Mouse (Mus musculus): ENCODE measurements at regions not wholly inside any gene's neighbourhood (a gene's known extent, or its start where the extent isn't known, plus 50 kb on each side); places are given as distances from the start of the nearest gene placed in this dataset.

GRCm38 (mm10) chr1:92731353-92732282 is 83.0 kb upstream of the Otos start:
- DNase-seq (ENCODE audit: low spot score in 2 of 2), result no peak

- DNase-seq (ENCODE audit: low spot score in 2 of 2), result no peak
Measured at GRCm38 (mm10) chr1:92730576-92730975, 81.9 kb upstream of the Otos start.

GRCm38 (mm10) chr1:92727961-92728360 is 79.3 kb upstream of the Otos start:
- no peak for DNase-seq (ENCODE audit: low spot score in 2 of 2)

- no peak for DNase-seq (ENCODE audit: low spot score in 2 of 2)
Measured at GRCm38 (mm10) chr1:92727371-92727770, 78.7 kb upstream of the Otos start.

- no peak for DNase-seq (ENCODE audit: low spot score in 2 of 2)
Measured at GRCm38 (mm10) chr1:92726341-92726740, 77.7 kb upstream of the Otos start.

DNA sequence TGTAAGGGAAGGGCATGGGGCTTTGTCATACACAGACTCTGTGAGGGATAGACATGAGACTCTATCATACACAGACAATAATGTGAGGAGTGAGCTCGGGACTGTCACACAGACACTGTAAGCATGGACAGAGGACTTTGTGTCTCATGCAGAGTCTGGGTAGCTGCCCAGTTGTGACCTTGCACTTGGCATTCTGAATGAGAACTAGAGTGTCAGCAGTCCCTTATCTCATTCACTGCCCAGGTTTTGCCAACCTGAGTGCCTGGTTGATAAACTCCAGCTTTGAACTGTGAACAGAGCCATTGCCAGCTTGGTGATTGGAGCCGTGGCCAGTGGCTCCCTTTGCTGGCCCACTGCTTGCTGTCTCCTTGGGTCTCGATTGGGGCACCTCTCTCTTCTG is 75.5 kb upstream of the Otos start:
- no peak for DNase-seq (ENCODE audit: low spot score in 2 of 2)

DNA sequence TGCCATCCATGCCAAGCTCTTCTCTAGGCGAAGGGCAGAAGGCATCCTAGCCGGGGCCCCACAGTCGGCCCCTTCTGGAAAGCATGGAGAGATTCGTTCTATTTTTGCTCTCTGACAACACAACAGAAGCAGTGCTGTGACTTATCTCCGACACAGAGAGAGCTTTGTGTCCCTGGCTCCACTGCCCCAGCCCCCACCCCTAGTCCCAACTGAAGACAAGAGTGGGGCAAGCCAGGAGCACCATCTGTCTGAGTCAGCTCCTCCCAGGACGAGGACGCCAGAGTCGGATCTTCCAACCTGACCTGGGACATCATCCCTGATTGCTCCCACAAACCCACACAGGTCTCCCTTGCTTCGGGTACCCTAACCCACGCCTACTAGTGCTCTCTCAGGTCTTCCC is 71.9 kb upstream of the Otos start:
- DNase-seq (ENCODE audit: low spot score in 2 of 2), result no peak

GRCm38 (mm10) chr1:92719864-92720263 is 71.2 kb upstream of the Otos start:
- no peak for DNase-seq (ENCODE audit: low spot score in 2 of 2)

DNA sequence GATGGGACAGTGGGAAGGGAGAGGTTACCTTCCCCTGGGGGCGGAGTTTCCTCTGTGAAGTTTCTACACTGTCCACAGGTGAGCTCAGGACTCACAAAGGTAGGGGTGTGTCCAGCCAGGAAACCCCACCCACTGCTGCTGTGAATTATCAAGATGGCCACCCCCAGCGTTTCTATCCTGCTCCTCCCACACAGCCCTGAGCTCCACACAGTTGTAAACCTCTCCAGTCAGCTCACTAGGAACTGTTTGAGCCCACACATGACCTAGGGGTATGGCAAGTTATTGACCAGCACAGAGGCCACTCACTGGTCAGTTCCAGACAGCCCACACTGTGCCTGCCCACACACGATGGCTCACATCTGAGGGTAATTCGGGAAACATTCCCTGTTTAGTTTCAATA is 69.5 kb upstream of the Otos start:
- DNase-seq (ENCODE audit: low spot score in 2 of 2), result no peak

GRCm38 (mm10) chr1:92714725-92715324 is 66.2 kb upstream of the Otos start:
- DNase-seq (ENCODE audit: low spot score in 2 of 2), result no peak

GRCm38 (mm10) chr1:92712366-92712765 is 63.7 kb upstream of the Otos start:
- no peak for DNase-seq (ENCODE audit: low spot score in 2 of 2)

GRCm38 (mm10) chr1:92710321-92710839 is 61.7 kb upstream of the Otos start:
- no peak for DNase-seq (ENCODE audit: low spot score in 2 of 2)

DNA sequence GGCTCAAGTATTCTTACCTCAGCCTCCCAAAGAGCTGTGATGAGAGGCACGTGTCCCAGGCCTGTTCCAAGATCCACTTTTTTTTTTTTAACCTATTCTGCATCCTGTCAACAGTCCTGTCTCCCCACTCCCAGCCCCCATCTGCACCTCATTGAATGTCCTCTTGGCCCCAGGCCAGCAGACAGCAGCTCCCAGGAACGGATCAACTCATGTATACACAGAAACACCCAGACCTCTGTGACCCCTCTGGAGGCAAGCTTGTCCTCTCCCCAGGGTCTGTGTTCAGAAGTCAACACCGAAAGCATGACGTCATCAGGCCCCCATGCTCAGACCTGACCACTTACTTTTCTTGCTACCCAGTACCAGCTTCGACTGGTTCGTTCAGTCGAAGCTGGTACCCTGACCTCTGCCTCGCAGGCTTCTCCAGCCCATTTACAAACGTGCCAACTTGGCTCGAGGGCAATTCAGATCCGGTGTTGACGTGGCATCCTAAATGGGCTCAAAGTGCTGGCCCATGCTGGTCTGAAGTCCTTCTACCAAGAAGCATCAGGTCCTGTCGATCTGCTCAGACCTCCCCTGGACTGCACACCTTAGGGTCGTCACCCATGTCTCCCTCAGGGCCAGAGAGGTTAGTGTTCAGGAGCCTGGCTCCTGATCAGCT is 60.7 kb upstream of the Otos start:
- no peak for DNase-seq (ENCODE audit: low spot score in 2 of 2)

DNA sequence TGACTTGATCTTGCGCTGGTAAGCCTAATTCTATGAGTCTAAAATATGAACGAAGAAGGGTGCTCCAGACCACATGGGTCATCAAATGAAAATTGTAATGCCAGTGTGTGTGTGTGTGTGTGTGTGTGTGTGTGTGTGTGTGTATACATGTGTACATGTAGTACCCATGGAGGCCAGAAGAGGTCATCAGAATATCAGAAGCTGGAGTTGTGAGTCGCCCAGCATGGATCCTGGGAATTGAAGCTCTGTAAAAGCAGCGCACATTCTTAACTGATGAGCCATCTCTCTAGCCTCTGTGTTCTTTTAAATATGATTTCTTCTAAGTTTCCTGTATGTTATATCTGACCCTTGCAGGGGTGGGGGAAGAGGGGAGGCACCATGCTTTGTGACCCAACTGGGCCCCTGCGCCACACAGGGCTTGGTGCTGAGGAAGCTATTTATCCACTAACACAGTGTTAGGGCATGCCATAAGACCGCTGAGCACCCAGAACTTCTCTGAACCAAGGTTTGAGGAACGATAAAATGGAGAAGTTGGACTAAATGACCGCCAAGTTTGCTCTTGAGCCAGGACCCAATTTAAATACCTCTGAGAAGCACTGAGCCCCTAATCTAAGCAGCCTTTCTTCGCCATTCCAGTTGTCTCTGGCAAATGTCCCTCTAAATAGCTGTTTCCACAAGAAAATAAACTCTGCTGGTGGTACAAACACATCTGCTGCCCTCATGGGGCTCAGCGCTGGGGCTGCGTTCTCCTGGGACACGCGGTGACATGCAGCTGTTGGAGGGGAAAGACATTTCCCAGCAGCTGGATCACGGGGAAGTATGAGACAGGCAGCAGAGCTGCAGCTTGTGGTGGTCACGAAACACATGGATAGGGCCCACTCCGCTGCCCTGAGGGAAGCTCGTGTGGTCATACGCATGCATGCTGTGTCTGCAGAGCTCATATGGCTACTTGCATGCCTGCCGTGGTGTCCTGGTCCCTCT is 59.6 kb upstream of the Otos start:
- no peak for DNase-seq (ENCODE audit: low spot score in 2 of 2)

DNA sequence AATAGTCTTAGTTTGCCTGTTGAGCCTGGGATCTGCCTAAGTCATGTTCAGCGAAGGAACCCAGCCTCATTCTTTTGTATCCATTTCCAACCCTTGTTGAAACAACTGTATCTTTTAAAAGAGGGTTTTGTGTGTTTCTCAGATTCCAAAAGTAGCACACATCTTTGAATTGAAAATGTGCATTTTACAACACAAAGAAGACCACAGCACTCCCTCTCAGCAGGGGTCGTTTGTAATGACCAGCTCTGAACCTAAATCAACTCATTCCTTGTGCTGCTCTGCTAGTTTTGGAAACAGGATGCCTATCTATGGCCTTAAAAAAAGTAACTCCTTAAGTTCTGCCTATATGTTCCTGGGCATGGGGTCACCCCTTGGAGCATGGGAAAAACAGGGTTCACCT is 58.8 kb upstream of the Otos start:
- no peak for DNase-seq (ENCODE audit: low spot score in 2 of 2)

GRCm38 (mm10) chr1:92703903-92704302 is 55.3 kb upstream of the Otos start:
- no peak for DNase-seq (ENCODE audit: low spot score in 2 of 2)

DNA sequence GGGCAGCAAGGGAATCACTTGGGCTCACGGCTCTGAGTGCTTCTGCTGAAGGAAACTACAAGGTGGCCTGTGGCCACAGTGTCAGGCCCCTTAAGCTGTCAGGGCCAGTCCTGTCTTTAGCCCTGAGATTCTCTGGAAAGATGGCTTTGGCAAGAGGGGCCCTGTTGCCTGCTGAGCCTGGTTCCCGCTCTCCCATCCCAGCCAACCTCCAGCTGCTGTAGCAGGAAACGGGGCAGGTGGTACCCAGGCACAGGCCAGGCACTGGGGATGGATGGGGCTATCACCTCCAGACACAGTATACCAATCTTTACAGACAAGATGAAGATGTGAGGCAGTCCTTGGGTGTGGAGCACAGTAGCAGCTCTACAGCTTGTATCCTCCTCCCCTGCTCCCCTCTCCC is 54.6 kb upstream of the Otos start:
- DNase-seq (ENCODE audit: low spot score in 2 of 2), result no peak

GRCm38 (mm10) chr1:92700107-92700506 is 51.5 kb upstream of the Otos start:
- no peak for DNase-seq (ENCODE audit: low spot score in 2 of 2)

DNA sequence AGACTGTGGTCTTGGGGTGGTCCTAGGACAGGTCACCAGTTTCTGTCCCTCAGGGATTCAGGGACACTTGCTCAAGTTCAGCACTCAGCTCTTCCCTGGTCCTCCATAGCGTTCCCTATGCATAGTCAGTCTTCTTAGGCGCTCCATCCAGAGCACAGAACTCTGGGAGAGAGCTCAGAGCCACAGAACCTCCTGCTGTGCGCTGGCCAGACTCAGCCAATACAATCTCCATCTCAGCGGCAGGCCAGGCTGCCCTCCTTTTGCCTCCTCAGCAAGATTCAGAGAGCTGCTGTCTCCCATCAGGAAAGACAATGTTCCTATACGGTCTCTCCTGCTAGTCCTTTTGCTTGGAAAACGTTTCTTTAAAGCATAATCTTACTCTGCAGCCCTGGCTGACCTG is 51.1 kb upstream of the Otos start:
- no peak for DNase-seq (ENCODE audit: low spot score in 2 of 2)

GRCm38 (mm10) chr1:92699048-92699447 is 50.4 kb upstream of the Otos start:
- peak; percentile 14 to 21 for DNase-seq (ENCODE audit: low spot score in 2 of 2)

GRCm38 (mm10) chr1:92698541-92698940 is 49.9 kb upstream of the Otos start:
- no peak for DNase-seq (ENCODE audit: low spot score in 2 of 2)

All from spleen, postnatal 36 days (tissue).